Comparison of ENCODE assay signal across 34 mouse cellular contexts in genomic region chr5:3696031-3696430, GRCm38 (mm10). TPM values are rescaled to one million over a fixed set of nuclear protein-coding genes. Genes with fewer than 3 reads are reported as not detected.
DNase-seq lines count a peak whose midpoint lies in the region; ATAC-seq and TF ChIP-seq lines count a peak whose summit lies in the region.
"Had no signal": no experiment of that assay in that cellular context is flagged by ENCODE, and none has a peak within 500 bp of the region (broad histone marks: within the 10 kb centered on the region; RNA-seq: fewer than 3 reads in every experiment).

No protein-coding gene starts in this region.

- TF ChIP-seq EP300 in CH12.LX (IDR thresholded peaks at IDR 0.05; ENCODE audit: low read length), result no peak

- in situ Hi-C loops in CH12.LX (cut with MboI; ENCODE audit: low pct_ligation_motif_present, low pct_unique_long_range_greater_than_20kb, low sequenced_read_pairs), result no loop called here

- TF ChIP-seq POLR2A in CH12.LX (IDR thresholded peaks at IDR 0.05; ENCODE audit: low read depth, low read length), result no peak

- WGBS in intestine, embryonic 16.5 days, result 81% methylated on average over 3 of the region's 3 CpGs
- 75% methylated on average over 3 of the region's 3 CpGs for WGBS in midbrain, postnatal 0 days
- 91% methylated on average over 3 of the region's 3 CpGs for WGBS in limb, embryonic 10.5 days

- H3K4me3 ChIP-seq in CH12.LX (replicated peaks in 1 of 3; ENCODE audit: low read depth in 2 of 3, low read length in 2 of 3, poor library complexity in 1 of 3), result no peak overlapping the region
- H3K4me3 ChIP-seq in intestine, embryonic 16.5 days (ENCODE audit: low read length), result no peak overlapping the region
- H3K4me3 ChIP-seq in midbrain, postnatal 0 days (ENCODE audit: low read depth, low read length), result no peak overlapping the region
- no peak overlapping the region for H3K4me3 ChIP-seq in limb, embryonic 10.5 days
- H3K4me3 ChIP-seq: forebrain, embryonic 10.5 days; forebrain, embryonic 13.5 days; gastrocnemius, adult 2 months; heart, embryonic 12.5 days; heart, embryonic 15.5 days; hindbrain, embryonic 10.5 days; hindbrain, embryonic 13.5 days had no signal

- no peaks in the 10 kb centered on the region for H3K79me2 ChIP-seq in CH12.LX (replicated peaks; ENCODE audit: control insufficient read depth, extremely low read depth, insufficient read depth, poor library complexity, severe bottlenecking)

- H3K9me3 ChIP-seq in CH12.LX (replicated peaks; ENCODE audit: low read length), result no peaks in the 10 kb centered on the region
- H3K9me3 ChIP-seq in intestine, embryonic 16.5 days (ENCODE audit: control insufficient read depth, low read length), result no peaks in the 10 kb centered on the region
- H3K9me3 ChIP-seq in midbrain, postnatal 0 days (ENCODE audit: low read length), result no peaks in the 10 kb centered on the region
- H3K9me3 ChIP-seq in limb, embryonic 10.5 days (replicated peaks), result no peaks in the 10 kb centered on the region
- H3K9me3 ChIP-seq: forebrain, embryonic 10.5 days; forebrain, embryonic 13.5 days; heart, embryonic 12.5 days; heart, embryonic 15.5 days; hindbrain, embryonic 10.5 days; hindbrain, embryonic 13.5 days had no signal

- dilution Hi-C loops in CH12.LX (cut with MboI; ENCODE audit: extremely low pct_ligation_motif_present, extremely low pct_unique_long_range_greater_than_20kb, low sequenced_read_pairs), result no loop called here

- no peak overlapping the region for H3K4me2 ChIP-seq in CH12.LX (ENCODE audit: insufficient read depth, low read depth, poor library complexity, severe bottlenecking)
- H3K4me2 ChIP-seq in intestine, embryonic 16.5 days (ENCODE audit: low read depth, low read length), result no peak overlapping the region
- no peak overlapping the region for H3K4me2 ChIP-seq in midbrain, postnatal 0 days (ENCODE audit: low read depth, low read length, poor library complexity, severe bottlenecking)
- H3K4me2 ChIP-seq: forebrain, embryonic 13.5 days; heart, embryonic 12.5 days; heart, embryonic 15.5 days; hindbrain, embryonic 13.5 days had no signal

- H3K27ac ChIP-seq in CH12.LX (ENCODE audit: insufficient read depth, low read depth), result no peak overlapping the region
- H3K27ac ChIP-seq in intestine, embryonic 16.5 days (ENCODE audit: low read length), result no peak overlapping the region
- no peak overlapping the region for H3K27ac ChIP-seq in midbrain, postnatal 0 days (ENCODE audit: low read depth, low read length)
- no peak overlapping the region for H3K27ac ChIP-seq in limb, embryonic 10.5 days
- H3K27ac ChIP-seq: forebrain, embryonic 10.5 days; forebrain, embryonic 13.5 days; gastrocnemius, adult 2 months; heart, embryonic 15.5 days; hindbrain, embryonic 10.5 days; hindbrain, embryonic 13.5 days had no signal

- no peak overlapping the region for H3K9ac ChIP-seq in CH12.LX (ENCODE audit: insufficient read depth, low read depth)
- H3K9ac ChIP-seq in intestine, embryonic 16.5 days (ENCODE audit: low read depth, low read length), result no peak overlapping the region
- H3K9ac ChIP-seq in midbrain, postnatal 0 days (replicated peaks; ENCODE audit: low read length, poor library complexity, severe bottlenecking), result no peak overlapping the region
- H3K9ac ChIP-seq: forebrain, embryonic 13.5 days; forebrain, postnatal 0 days; heart, embryonic 12.5 days; heart, embryonic 15.5 days; hindbrain, embryonic 13.5 days had no signal

- TF ChIP-seq CTCF in CH12.LX (conservative IDR thresholded peaks at IDR 0.05 in 1 of 2, IDR thresholded peaks at IDR 0.05 in 1 of 2; ENCODE audit: low read depth in 2 of 2, low read length in 2 of 2), result no peak
- no peak for TF ChIP-seq CTCF in midbrain, postnatal 0 days (IDR thresholded peaks at IDR 0.05)

- DNase-seq in CH12.LX (ENCODE audit: extremely low read depth), result peak; percentile 47
- no peak for DNase-seq in midbrain, postnatal 0 days (ENCODE audit: low spot score)
- no peak for DNase-seq in embryo, embryonic 10 days (ENCODE audit: low spot score)
- no peak for DNase-seq in limb, embryonic 10.5 days (ENCODE audit: low spot score)
- DNase-seq: adrenal gland, adult 2 months; adrenal gland, postnatal 14 days; cerebellum, adult 11 months; cerebellum, adult 2 months; cerebellum, adult 9-11 months; cerebellum, postnatal 25 days; forebrain, postnatal 0 days; gastrocnemius, adult 2 months; gastrocnemius, postnatal 14 days; heart, adult 18-20 months; heart, postnatal 10 days; heart, postnatal 36 days had no signal

- peaks cover 10 to 26% of the 10 kb centered on the region in 2 experiments for H3K4me1 ChIP-seq in CH12.LX (ENCODE audit: control insufficient read depth in 1 of 2, insufficient read depth in 2 of 2)
- H3K4me1 ChIP-seq in intestine, embryonic 16.5 days (ENCODE audit: control insufficient read depth, insufficient read depth, low read length), result no peaks in the 10 kb centered on the region
- no peaks in the 10 kb centered on the region for H3K4me1 ChIP-seq in midbrain, postnatal 0 days (ENCODE audit: insufficient read depth, low read length)
- H3K4me1 ChIP-seq in limb, embryonic 10.5 days, result no peaks in the 10 kb centered on the region
- H3K4me1 ChIP-seq: forebrain, embryonic 10.5 days; forebrain, embryonic 13.5 days; heart, embryonic 12.5 days; heart, embryonic 15.5 days; hindbrain, embryonic 10.5 days; hindbrain, embryonic 13.5 days had no signal

- H3K27me3 ChIP-seq in CH12.LX (replicated peaks), result no peaks in the 10 kb centered on the region
- H3K27me3 ChIP-seq in intestine, embryonic 16.5 days (replicated peaks; ENCODE audit: control insufficient read depth, insufficient read depth, low read length), result no peaks in the 10 kb centered on the region
- no peaks in the 10 kb centered on the region for H3K27me3 ChIP-seq in midbrain, postnatal 0 days (ENCODE audit: insufficient read depth, low read length)
- H3K27me3 ChIP-seq in limb, embryonic 10.5 days (ENCODE audit: low read depth, poor library complexity, severe bottlenecking), result no peaks in the 10 kb centered on the region
- H3K27me3 ChIP-seq: forebrain, embryonic 13.5 days; heart, embryonic 12.5 days; heart, embryonic 15.5 days; hindbrain, embryonic 13.5 days had no signal

- H3K36me3 ChIP-seq in CH12.LX (replicated peaks in 1 of 2; ENCODE audit: control insufficient read depth in 1 of 2, insufficient read depth in 1 of 2, low read length in 1 of 2), result peaks cover 27 to 54% of the 10 kb centered on the region in 2 experiments
- H3K36me3 ChIP-seq in intestine, embryonic 16.5 days (ENCODE audit: control insufficient read depth, insufficient read depth, low read length), result peaks cover 6% of the 10 kb centered on the region
- H3K36me3 ChIP-seq in midbrain, postnatal 0 days (ENCODE audit: insufficient read depth, low read length), result peaks cover 47% of the 10 kb centered on the region
- H3K36me3 ChIP-seq in limb, embryonic 10.5 days, result peaks cover 78% of the 10 kb centered on the region

- ATAC-seq in common myeloid progenitor, adult 5-6 weeks (replicated peaks; ENCODE audit: low read depth, poor library complexity, severe bottlenecking), result 0 out of 2 replicates have a peak, but pooled peaks have one; percentile 15
- ATAC-seq in megakaryocyte progenitor cell, adult 5-6 weeks (replicated peaks; ENCODE audit: poor library complexity), result peak; percentile 31; the same call in 1 of the 2 replicates
- no peak for ATAC-seq in intestine, embryonic 16.5 days
- no peak for ATAC-seq in midbrain, postnatal 0 days (ENCODE audit: low FRiP score)
- ATAC-seq: CD4-positive, CD25-positive, alpha-beta regulatory T cell, adult 4 months; forebrain, embryonic 13.5 days; forebrain, postnatal 0 days; hindbrain, embryonic 16.5 days had no signal

- TF ChIP-seq RAD21 in CH12.LX (IDR thresholded peaks at IDR 0.05; ENCODE audit: low read depth, low read length), result no peak

TF ChIP-seq in CH12.LX, 34 proteins besides CTCF, POLR2A, EP300 and RAD21 (continues in another document):
- no peak for TF ChIP-seq ELF1 (IDR thresholded peaks at IDR 0.05; ENCODE audit: low read depth, low read length)
- no peak for TF ChIP-seq ZNF384 (IDR thresholded peaks at IDR 0.05; ENCODE audit: low read depth, low read length)
- TF ChIP-seq TBP (conservative IDR thresholded peaks at IDR 0.05; ENCODE audit: low read depth, low read length), result no peak
- no peak for TF ChIP-seq JUND (conservative IDR thresholded peaks at IDR 0.05; ENCODE audit: low read depth, low read length)
- no peak for TF ChIP-seq USF1 (IDR thresholded peaks at IDR 0.05; ENCODE audit: low read depth, low read length)
- no peak for TF ChIP-seq E2F4 (IDR thresholded peaks at IDR 0.05; ENCODE audit: insufficient replicate concordance, low read depth, low read length)
- TF ChIP-seq RCOR1 (conservative IDR thresholded peaks at IDR 0.05; ENCODE audit: low read depth, low read length), result no peak
- TF ChIP-seq IRF4 (IDR thresholded peaks at IDR 0.05; ENCODE audit: low read depth, low read length), result no peak
- no peak for TF ChIP-seq KAT2A (IDR thresholded peaks at IDR 0.05; ENCODE audit: insufficient replicate concordance, low read length)
- TF ChIP-seq SMC3 (IDR thresholded peaks at IDR 0.05; ENCODE audit: low read depth, low read length), result no peak
- TF ChIP-seq BHLHE40 (IDR thresholded peaks at IDR 0.05; ENCODE audit: low read depth, low read length), result no peak

RNA-seq across cellular contexts. Expression of gene Gatad1, which starts 39.0 kb away (rescaled TPM):
- total RNA-seq in CH12.LX (2012; rRNA removed) (51.2 and 58.8 TPM in 2 replicates), CH12.LX (2014; rRNA removed) (97.3 and 111 TPM in 2 replicates)
- polyA plus RNA-seq in CH12.LX (2012; ENCODE audit: insufficient read length, low read depth), result 119 and 133 TPM in 2 replicates
- 187 and 209 TPM in 2 replicates for total RNA-seq in common myeloid progenitor, adult 5-6 weeks (2017)
- total RNA-seq in megakaryocyte progenitor cell, adult 5-6 weeks (2015), result 112 and 131 TPM in 2 replicates
- total RNA-seq in megakaryocyte progenitor cell, adult 5-6 weeks (2017), result 179 and 200 TPM in 2 replicates
- 50.9 and 52.4 TPM in 2 replicates for polyA plus RNA-seq in intestine, embryonic 16.5 days (2015; fragmentation: Nextera tagmentation; extraction: Ambion mirVana)
- total RNA-seq in midbrain, postnatal 0 days (2014; rRNA removed), result 76.6 and 103 TPM in 2 replicates
- 84.3 and 89.1 TPM in 2 replicates for polyA plus RNA-seq in midbrain, postnatal 0 days (2015; fragmentation: Nextera tagmentation; extraction: Ambion mirVana)
- 66.9 and 68.7 TPM in 2 replicates for polyA plus RNA-seq in limb, embryonic 10.5 days (2016; fragmentation: Nextera tagmentation; extraction: Ambion mirVana)

RNA-seq across cellular contexts. Expression of gene Tmbim7, which starts 45.0 kb away (rescaled TPM):
- total RNA-seq in CH12.LX (2012; rRNA removed) (not detected in 2 replicates), CH12.LX (2014; rRNA removed) (not detected in 2 replicates)
- not detected in 2 replicates for polyA plus RNA-seq in CH12.LX (2012; ENCODE audit: insufficient read length, low read depth)
- total RNA-seq in common myeloid progenitor, adult 5-6 weeks (2017), result 2.9 TPM in 1 of 2 replicates, not detected in the other
- not detected in 2 replicates for total RNA-seq in megakaryocyte progenitor cell, adult 5-6 weeks (2015)
- total RNA-seq in megakaryocyte progenitor cell, adult 5-6 weeks (2017), result 0.68 TPM in 1 of 2 replicates, not detected in the other
- not detected in 2 replicates for polyA plus RNA-seq in intestine, embryonic 16.5 days (2015; fragmentation: Nextera tagmentation; extraction: Ambion mirVana)
- not detected in 2 replicates for total RNA-seq in midbrain, postnatal 0 days (2014; rRNA removed)
- polyA plus RNA-seq in midbrain, postnatal 0 days (2015; fragmentation: Nextera tagmentation; extraction: Ambion mirVana), result not detected in 2 replicates
- not detected in 2 replicates for polyA plus RNA-seq in limb, embryonic 10.5 days (2016; fragmentation: Nextera tagmentation; extraction: Ambion mirVana)
- total RNA-seq: adrenal gland, adult 2 months; adrenal gland, postnatal 14 days; adrenal gland, postnatal 4 days; ES-E14; forebrain, postnatal 0 days; gastrocnemius, adult 2 months; gastrocnemius, postnatal 14 days; gastrocnemius, postnatal 4 days; heart, adult 18-20 months; heart, postnatal 10 days; heart, postnatal 36 days had no signal
- polyA plus RNA-seq: adrenal gland, adult 2 months; C2C12; CD4-positive, CD25-positive, alpha-beta regulatory T cell, adult 4 months; cerebellum, adult 2 months; cortical plate, adult 2 months; embryonic facial prominence, embryonic 11.5 days; embryonic facial prominence, embryonic 14.5 days; forebrain, embryonic 10.5 days; forebrain, embryonic 13.5 days; forebrain, postnatal 0 days; heart, embryonic 12.5 days; heart, embryonic 15.5 days; hindbrain, embryonic 10.5 days; hindbrain, embryonic 13.5 days; hindbrain, embryonic 16.5 days had no signal

Comparison
In these comparisons a context has a peak if more than half of its experiments do, and no peak if none do; other contexts are left out.
1. ATAC-seq: peak in common myeloid progenitor, adult 5-6 weeks (single experiment) and megakaryocyte progenitor cell, adult 5-6 weeks (single experiment); none in intestine, embryonic 16.5 days (single experiment) and midbrain, postnatal 0 days (single experiment).